Mouse (Mus musculus): Measurements from ENCODE around the gene Plekha5. TPM values are rescaled to one million over a fixed set of nuclear protein-coding genes. Genes with fewer than 3 reads are reported as not detected.
A peak's percentile ranks its signal among the peaks of the same experiment; 100 is the strongest.

Gene Plekha5
- polyA plus RNA-seq, 1 experiment from 2014 or later = 42.2 TPM

DNA sequence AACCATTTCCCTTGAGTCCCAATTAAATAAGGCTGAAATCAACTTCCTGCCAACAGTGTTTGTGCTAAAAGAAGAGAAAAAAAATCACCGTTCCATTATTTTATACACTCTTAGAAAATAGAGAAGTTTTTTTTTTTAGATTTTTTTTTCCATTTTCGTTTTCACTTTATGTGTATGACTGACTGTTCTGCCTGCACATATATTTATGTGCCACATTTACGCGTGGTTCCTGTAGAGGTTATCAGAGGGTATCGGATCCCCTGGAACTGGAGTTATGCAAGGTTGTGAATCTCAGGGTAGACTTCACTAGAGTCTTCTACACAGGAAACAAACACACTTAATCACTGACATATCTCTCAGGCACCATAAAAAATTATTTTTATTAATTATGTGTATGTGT, 186.3 kb downstream of the Plekha5 start:
- Histone ChIP-seq H3K36me3 (ENCODE audit: control insufficient read depth, insufficient read depth, low read length) (no peaks in the 10 kb centered on the region), H3K4me2 (ENCODE audit: low read depth, low read length) (no peak overlapping the region), H3K9me3 (ENCODE audit: control insufficient read depth, low read length) (no peaks in the 10 kb centered on the region), H3K27ac (ENCODE audit: low read depth, low read length) (no peak overlapping the region), H3K9ac (replicated peaks; ENCODE audit: low read depth, low read length) (no peak overlapping the region), H3K4me1 (ENCODE audit: control insufficient read depth, insufficient read depth, low read length) (no peaks in the 10 kb centered on the region), H3K27me3 (ENCODE audit: control insufficient read depth, insufficient read depth, low read length) (no peaks in the 10 kb centered on the region), H3K4me3 (ENCODE audit: low read depth, low read length) (no peak overlapping the region)
- ATAC-seq (ENCODE audit: low read depth) = no peak
- 93% methylated on average over 5 of the region's 5 CpGs for WGBS

DNA sequence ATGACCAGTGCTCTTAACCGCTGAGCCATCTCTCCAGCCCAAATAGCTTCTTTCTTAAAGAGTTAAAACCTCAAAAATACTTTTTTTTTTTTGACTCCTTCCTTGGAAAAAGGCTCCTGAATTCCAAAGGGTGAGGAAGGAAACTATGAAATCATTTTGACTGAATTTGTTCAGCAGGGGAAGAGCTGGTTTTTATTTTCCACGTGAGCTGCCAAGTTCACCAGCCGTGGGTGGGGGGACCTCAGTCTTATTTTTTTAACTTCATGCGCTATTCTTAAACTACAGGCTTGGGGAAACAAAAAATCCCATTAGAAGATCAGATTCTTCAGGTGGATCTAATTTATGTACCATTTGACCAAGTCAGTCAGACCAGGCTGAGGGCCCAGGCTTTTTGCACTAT, 187.4 kb downstream of the Plekha5 start:
- Histone ChIP-seq H3K9ac (replicated peaks; ENCODE audit: low read depth, low read length) (no peak overlapping the region), H3K36me3 (ENCODE audit: control insufficient read depth, insufficient read depth, low read length) (no peaks in the 10 kb centered on the region), H3K9me3 (ENCODE audit: control insufficient read depth, low read length) (no peaks in the 10 kb centered on the region), H3K4me2 (ENCODE audit: low read depth, low read length) (no peak overlapping the region), H3K4me3 (ENCODE audit: low read depth, low read length) (no peak overlapping the region), H3K4me1 (ENCODE audit: control insufficient read depth, insufficient read depth, low read length) (no peaks in the 10 kb centered on the region), H3K27ac (ENCODE audit: low read depth, low read length) (no peak overlapping the region), H3K27me3 (ENCODE audit: control insufficient read depth, insufficient read depth, low read length) (no peaks in the 10 kb centered on the region)
- WGBS = 83% methylated on average over 4 of the region's 4 CpGs
- no peak for ATAC-seq (ENCODE audit: low read depth)

DNA sequence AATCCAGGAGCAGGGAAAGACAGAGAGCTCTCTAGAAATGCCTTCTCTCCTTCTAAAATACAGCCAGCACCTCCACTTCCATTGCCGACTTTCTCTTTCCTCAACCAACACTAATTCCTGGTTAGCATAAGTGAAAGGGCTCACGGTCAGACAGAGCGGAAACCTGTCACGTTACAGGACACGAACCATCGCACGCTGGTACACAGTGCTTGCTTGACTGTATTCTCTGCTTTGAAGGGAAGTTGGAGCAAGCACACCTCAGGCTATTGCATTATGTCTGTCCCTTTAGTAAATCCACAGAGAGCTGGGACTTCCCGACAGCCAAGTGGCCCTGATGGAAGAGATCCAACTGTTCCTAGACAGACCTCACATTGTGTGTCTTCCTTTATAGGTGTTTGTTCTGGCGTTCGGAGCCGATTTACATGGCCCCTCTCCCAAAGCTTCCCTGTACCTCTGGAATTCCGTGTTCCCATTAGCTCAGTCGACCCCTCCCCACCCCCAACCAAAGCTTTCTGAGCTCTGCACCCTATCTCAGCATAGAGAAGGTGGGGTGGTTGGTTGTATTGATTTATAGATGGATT, 188.1 kb downstream of the Plekha5 start:
- no peaks in the 10 kb centered on the region for H3K9me3 ChIP-seq (ENCODE audit: control insufficient read depth, low read length)
- H3K9ac ChIP-seq (replicated peaks; ENCODE audit: low read depth, low read length) = no peak overlapping the region
- no peak for ATAC-seq (ENCODE audit: low read depth)
- WGBS = 74% methylated on average over 13 of the region's 13 CpGs
- no peaks in the 10 kb centered on the region for H3K36me3 ChIP-seq (ENCODE audit: control insufficient read depth, insufficient read depth, low read length)
- no peak overlapping the region for H3K27ac ChIP-seq (ENCODE audit: low read depth, low read length)
- no peak overlapping the region for H3K4me2 ChIP-seq (ENCODE audit: low read depth, low read length)
- H3K4me3 ChIP-seq (ENCODE audit: low read depth, low read length) = no peak overlapping the region
- no peaks in the 10 kb centered on the region for H3K27me3 ChIP-seq (ENCODE audit: control insufficient read depth, insufficient read depth, low read length)
- no peaks in the 10 kb centered on the region for H3K4me1 ChIP-seq (ENCODE audit: control insufficient read depth, insufficient read depth, low read length)

DNA sequence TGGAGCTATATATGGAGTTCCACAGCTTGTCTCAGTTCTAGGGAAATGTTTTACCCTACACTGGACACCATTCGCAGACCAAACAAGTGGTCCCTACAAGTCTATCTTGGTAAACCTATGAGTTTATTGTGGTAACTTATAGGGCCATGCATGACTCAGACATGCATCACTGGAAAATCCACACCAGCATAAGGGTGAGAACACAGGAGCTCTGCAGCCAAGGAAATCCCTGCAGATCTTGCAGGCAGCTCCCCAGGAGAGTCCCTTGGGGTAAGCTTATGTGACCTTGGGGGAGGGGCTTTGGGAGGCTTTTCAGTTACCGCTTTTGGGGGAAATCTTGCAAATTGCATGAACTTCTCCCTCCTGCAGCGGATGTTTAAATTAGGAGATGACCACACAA, 190.0 kb downstream of the Plekha5 start:
- Histone ChIP-seq H3K27me3 (ENCODE audit: control insufficient read depth, insufficient read depth, low read length) (no peaks in the 10 kb centered on the region), H3K9ac (replicated peaks; ENCODE audit: low read depth, low read length) (no peak overlapping the region), H3K36me3 (ENCODE audit: control insufficient read depth, insufficient read depth, low read length) (no peaks in the 10 kb centered on the region), H3K4me2 (ENCODE audit: low read depth, low read length) (no peak overlapping the region), H3K27ac (ENCODE audit: low read depth, low read length) (no peak overlapping the region), H3K4me3 (ENCODE audit: low read depth, low read length) (no peak overlapping the region), H3K4me1 (ENCODE audit: control insufficient read depth, insufficient read depth, low read length) (no peaks in the 10 kb centered on the region), H3K9me3 (ENCODE audit: control insufficient read depth, low read length) (no peaks in the 10 kb centered on the region)
- ATAC-seq (ENCODE audit: low read depth) = no peak
- 89% methylated on average over 3 of the region's 3 CpGs for WGBS

DNA sequence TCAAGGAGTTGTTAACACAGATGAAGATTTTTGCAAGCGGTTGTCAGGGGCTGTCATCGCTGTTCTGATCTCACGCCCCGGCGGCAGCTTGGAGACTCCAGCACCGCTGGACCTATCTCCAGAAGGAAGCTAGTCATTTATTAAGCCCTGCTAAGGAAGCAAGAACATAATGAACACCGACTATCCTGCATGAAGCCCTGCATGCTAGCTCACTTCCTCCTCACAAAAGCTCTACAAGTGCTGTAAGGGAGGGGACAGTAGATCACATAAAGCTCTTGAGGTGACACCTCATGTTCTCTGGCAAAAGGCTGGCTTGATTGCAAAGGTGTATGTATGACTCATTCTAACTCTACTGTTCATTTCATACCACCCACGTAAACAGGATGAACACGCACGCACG, 190.9 kb downstream of the Plekha5 start:
- no peak for ATAC-seq (ENCODE audit: low read depth)
- no peaks in the 10 kb centered on the region for H3K4me1 ChIP-seq (ENCODE audit: control insufficient read depth, insufficient read depth, low read length)
- H3K4me3 ChIP-seq (ENCODE audit: low read depth, low read length) = no peak overlapping the region
- H3K27ac ChIP-seq (ENCODE audit: low read depth, low read length) = no peak overlapping the region
- no peaks in the 10 kb centered on the region for H3K27me3 ChIP-seq (ENCODE audit: control insufficient read depth, insufficient read depth, low read length)
- H3K36me3 ChIP-seq (ENCODE audit: control insufficient read depth, insufficient read depth, low read length) = no peaks in the 10 kb centered on the region
- no peak overlapping the region for H3K4me2 ChIP-seq (ENCODE audit: low read depth, low read length)
- H3K9ac ChIP-seq (replicated peaks; ENCODE audit: low read depth, low read length) = no peak overlapping the region
- 90% methylated on average over 11 of the region's 11 CpGs for WGBS
- H3K9me3 ChIP-seq (ENCODE audit: control insufficient read depth, low read length) = no peaks in the 10 kb centered on the region

DNA sequence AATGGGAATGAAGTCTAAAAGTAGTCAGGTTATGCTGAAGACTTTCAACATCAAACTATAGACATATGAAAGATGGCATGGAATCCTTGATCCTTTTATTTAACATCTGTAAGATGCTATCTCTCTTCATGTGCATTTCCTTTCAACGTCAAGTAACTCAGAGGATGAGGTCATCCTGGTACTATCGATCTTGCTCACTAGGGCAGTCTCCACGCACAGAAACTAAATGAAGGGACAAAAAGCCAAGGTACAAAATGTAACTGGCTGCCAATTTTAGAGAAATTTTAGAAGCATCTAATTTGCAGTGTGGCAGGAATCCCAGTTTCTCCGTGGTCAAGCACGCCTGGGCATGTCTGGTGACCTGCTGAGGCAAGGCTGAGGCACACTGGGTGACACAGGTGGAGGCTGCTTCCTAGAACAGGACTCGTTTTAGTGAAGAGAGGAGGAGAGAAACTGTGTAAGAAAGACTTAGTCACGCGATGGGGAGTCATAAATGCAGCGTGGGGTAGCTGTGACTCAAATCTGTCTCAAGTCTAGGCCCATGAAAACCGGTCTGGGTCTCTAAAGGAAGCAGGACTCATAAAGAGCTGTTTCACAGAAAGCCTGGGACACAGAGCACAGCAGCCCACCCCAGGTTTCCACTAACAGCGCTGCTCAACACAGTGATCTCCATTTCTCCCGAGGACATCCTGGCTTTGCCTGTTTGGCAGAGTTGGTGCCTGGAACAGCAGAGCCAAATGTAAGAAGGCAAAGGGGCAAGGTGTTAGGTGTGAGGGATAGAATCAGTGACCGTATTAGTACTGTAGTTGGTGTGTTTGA, 196.9 kb downstream of the Plekha5 start:
- no peaks in the 10 kb centered on the region for H3K9me3 ChIP-seq (ENCODE audit: control insufficient read depth, low read length)
- no peak for ATAC-seq (ENCODE audit: low read depth)
- no peaks in the 10 kb centered on the region for H3K36me3 ChIP-seq (ENCODE audit: control insufficient read depth, insufficient read depth, low read length)
- 0 out of 2 replicates have a peak, but pooled peaks cover 2% of the 10 kb centered on the region for H3K27me3 ChIP-seq (ENCODE audit: control insufficient read depth, insufficient read depth, low read length)
- 66% methylated on average over 13 of the region's 13 CpGs for WGBS
- H3K4me2 ChIP-seq (ENCODE audit: low read depth, low read length) = no peak overlapping the region
- H3K27ac ChIP-seq (ENCODE audit: low read depth, low read length) = no peak overlapping the region
- peaks cover 5% of the 10 kb centered on the region for H3K4me1 ChIP-seq (ENCODE audit: control insufficient read depth, insufficient read depth, low read length)
- no peak overlapping the region for H3K9ac ChIP-seq (replicated peaks; ENCODE audit: low read depth, low read length)
- H3K4me3 ChIP-seq (ENCODE audit: low read depth, low read length) = no peak overlapping the region

DNA sequence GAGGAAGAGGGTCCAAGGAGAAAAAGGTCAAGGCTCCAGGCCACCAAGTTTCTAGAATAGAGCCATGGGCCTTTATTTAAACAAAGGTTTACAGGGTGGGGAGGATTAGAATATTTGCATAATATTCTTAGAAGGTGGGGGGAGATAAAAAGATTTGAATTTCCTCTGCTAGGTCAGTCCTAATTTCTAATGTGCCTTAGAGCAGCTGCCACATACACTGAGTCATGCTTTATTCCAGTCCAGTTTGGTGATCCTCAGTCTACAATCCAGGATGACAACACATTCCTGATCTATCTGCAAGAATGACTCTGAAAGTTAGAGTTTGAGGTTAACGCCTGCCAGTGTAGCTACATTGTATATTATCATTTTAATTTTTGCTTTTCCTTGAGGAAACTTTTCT, 197.8 kb downstream of the Plekha5 start:
- Histone ChIP-seq H3K27me3 (ENCODE audit: control insufficient read depth, insufficient read depth, low read length) (0 out of 2 replicates have a peak, but pooled peaks cover 2% of the 10 kb centered on the region), H3K4me1 (ENCODE audit: control insufficient read depth, insufficient read depth, low read length) (peaks cover 14% of the 10 kb centered on the region), H3K27ac (ENCODE audit: low read depth, low read length) (no peak overlapping the region), H3K9me3 (ENCODE audit: control insufficient read depth, low read length) (no peaks in the 10 kb centered on the region), H3K9ac (replicated peaks; ENCODE audit: low read depth, low read length) (no peak overlapping the region), H3K36me3 (ENCODE audit: control insufficient read depth, insufficient read depth, low read length) (no peaks in the 10 kb centered on the region), H3K4me3 (ENCODE audit: low read depth, low read length) (no peak overlapping the region), H3K4me2 (ENCODE audit: low read depth, low read length) (no peak overlapping the region)
- ATAC-seq (ENCODE audit: low read depth) = no peak
- WGBS = 98% methylated on average over 1 of the region's 1 CpGs

DNA sequence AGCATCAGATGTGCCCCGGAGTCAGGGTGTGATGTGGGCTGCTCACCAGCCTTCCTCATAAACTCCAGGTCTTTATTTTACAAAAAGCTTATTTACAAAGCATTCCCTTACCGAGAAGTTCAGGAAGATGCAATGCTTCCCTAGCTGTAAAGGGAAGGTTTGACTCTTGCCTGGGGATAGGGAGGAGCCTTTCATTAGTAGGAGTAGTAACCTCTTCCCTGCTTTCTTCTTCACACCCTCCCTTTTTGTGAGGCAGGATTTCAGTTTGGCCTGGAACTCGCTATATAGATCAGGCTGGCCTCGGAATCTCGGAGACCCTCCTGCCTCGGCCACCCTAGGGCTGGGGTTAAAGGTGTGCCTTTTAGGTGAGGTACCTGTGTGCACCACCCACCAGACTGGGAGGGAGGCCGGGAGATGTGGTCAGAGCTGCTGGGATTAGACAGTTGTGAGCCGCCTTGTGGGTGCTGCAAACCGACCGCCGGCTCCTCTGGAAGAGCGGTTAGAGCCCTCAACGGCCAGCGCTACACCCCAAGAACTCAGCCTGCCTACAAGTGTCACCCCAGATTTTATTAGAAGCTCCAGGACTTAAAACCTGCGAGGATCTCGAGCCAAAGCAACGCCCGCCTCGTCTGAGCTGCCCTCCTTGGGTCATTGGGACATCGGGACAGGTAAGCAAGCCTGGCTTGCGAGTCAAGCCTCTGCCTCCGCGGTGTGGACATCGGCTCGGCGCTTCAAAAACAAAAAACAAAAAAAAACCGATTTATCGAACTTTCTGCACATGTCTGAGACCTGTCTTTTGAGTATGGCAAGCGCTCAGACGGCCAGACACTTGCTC, 198.8 kb downstream of the Plekha5 start, which contains the start of gene Aebp2:
Aebp2 (plus strand) TSS at position 273 of the 835 bp plus-strand sequence.
- Histone ChIP-seq H3K27me3 (ENCODE audit: control insufficient read depth, insufficient read depth, low read length) (0 out of 2 replicates have a peak, but pooled peaks cover 2% of the 10 kb centered on the region), H3K4me3 (ENCODE audit: low read depth, low read length) (peak within 1 kb of the TSS; percentile 96), H3K27ac (ENCODE audit: low read depth, low read length) (peak within 1 kb of the TSS; percentile 96), H3K4me1 (ENCODE audit: control insufficient read depth, insufficient read depth, low read length) (peaks cover 21% of the 10 kb centered on the region), H3K9me3 (ENCODE audit: control insufficient read depth, low read length) (no peaks in the 10 kb centered on the region), H3K36me3 (ENCODE audit: control insufficient read depth, insufficient read depth, low read length) (no peaks in the 10 kb centered on the region), H3K9ac (replicated peaks; ENCODE audit: low read depth, low read length) (peak within 1 kb of the TSS; percentile 95), H3K4me2 (ENCODE audit: low read depth, low read length) (peak within 1 kb of the TSS; percentile 63)
- 46% methylated on average over 30 of the region's 30 CpGs for WGBS
- peak; percentile 3; the same call in 1 of the 2 replicates for ATAC-seq (ENCODE audit: low read depth)

All from neural tube, embryonic 14.5 days (tissue).